Mouse (Mus musculus): ENCODE data around the gene Gm20683. TPM values are rescaled to one million over a fixed set of nuclear protein-coding genes. Genes with fewer than 3 reads are reported as not detected.

Gene Gm20683
- total and polyA plus RNA-seq, 3 experiments, result 4.9 to 6.8 TPM; not detected in 1

DNA sequence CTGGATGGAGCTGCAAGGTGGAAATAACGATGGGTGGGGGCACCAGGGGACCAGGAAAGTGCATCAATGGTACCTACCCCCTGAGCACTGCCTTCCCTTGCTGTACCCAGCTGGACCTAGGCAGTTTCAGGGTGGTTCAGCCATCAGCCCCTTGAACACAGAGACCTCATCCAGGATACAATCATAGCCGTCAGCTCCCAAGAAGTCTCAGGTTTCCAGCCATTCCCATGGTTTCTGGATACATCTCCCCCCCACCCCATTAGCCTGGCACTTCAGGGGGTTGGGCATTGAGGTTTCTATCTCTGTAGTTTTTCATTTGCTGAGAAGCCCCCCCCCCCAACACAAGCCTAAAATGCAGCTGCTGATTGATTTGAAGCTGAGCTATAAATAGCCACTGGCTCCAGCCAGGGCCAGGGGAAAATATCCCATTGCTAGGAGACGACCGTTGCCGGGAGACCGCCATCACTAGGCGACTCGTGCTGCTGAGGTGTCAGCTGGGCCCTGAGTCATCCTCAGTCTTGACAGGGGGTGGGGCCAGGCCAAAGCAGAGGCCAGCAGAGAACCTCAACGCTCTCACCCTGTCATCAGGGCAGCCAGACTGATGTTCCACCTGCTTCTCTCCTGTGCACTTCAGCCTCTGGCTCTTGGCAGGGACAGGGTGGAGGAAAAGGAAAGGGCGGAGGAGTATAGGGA is 38.6 kb downstream of the Gm20683 start:
- Histone ChIP-seq H3K27ac (ENCODE audit: control insufficient read depth, low read depth, low read length) (no peak overlapping the region), H3K27me3 (ENCODE audit: control insufficient read depth in 1 of 2, insufficient read depth in 2 of 2, low read length in 2 of 2) (peaks cover 3 to 5% of the 10 kb centered on the region in 2 experiments; a peak in 1 of 4 replicates), H3K4me3 (ENCODE audit: control insufficient read depth in 1 of 2, insufficient read depth in 1 of 2, low read depth in 2 of 2, low read length in 2 of 2) (no peak overlapping the region), H3K4me1 (ENCODE audit: control insufficient read depth in 1 of 2, insufficient read depth in 2 of 2, low read length in 2 of 2) (peaks cover 0 to 8% of the 10 kb centered on the region in 2 experiments; a peak in 1 of 4 replicates), H3K9me3 (replicated peaks; ENCODE audit: insufficient read depth, low read length) (no peaks in the 10 kb centered on the region), H3K36me3 (ENCODE audit: control insufficient read depth in 1 of 2, insufficient read depth in 2 of 2, low read length in 2 of 2) (no peaks in the 10 kb centered on the region), H3K79me2 (ENCODE audit: control insufficient read depth, insufficient read depth, low read length, poor library complexity) (no peaks in the 10 kb centered on the region), H3K9ac (ENCODE audit: control insufficient read depth, low read depth, low read length, poor library complexity, severe bottlenecking) (no peak overlapping the region)
- TF ChIP-seq CHD2 (IDR thresholded peaks at IDR 0.05; ENCODE audit: low read length) (no peak), ETS1 (IDR thresholded peaks at IDR 0.05; ENCODE audit: low read depth, low read length) (no peak), CHD1 (IDR thresholded peaks at IDR 0.05; ENCODE audit: low read depth, low read length) (no peak), KAT2A (conservative IDR thresholded peaks at IDR 0.05; ENCODE audit: low read depth, low read length) (no peak), RAD21 (IDR thresholded peaks at IDR 0.05; ENCODE audit: low read depth, low read length) (no peak), BHLHE40 (IDR thresholded peaks at IDR 0.05; ENCODE audit: borderline replicate concordance, low read depth, low read length) (no peak), UBTF (IDR thresholded peaks at IDR 0.05; ENCODE audit: borderline replicate concordance, insufficient read depth, low read depth, low read length) (no peak), RCOR1 (IDR thresholded peaks at IDR 0.05; ENCODE audit: low read depth, low read length) (no peak), ZNF384 (IDR thresholded peaks at IDR 0.05; ENCODE audit: low read depth, low read length) (no peak), POLR2A (IDR thresholded peaks at IDR 0.05; ENCODE audit: control insufficient read depth in 1 of 2, insufficient read depth in 1 of 2, low read depth in 1 of 2, low read length in 2 of 2, poor library complexity in 1 of 2) (no peak), MXI1 (IDR thresholded peaks at IDR 0.05; ENCODE audit: low read depth, low read length) (no peak), HCFC1 (IDR thresholded peaks at IDR 0.05; ENCODE audit: low read depth, low read length) (no peak), MEF2A (IDR thresholded peaks at IDR 0.05; ENCODE audit: extremely low read depth, insufficient replicate concordance, low read depth, low read length, poor library complexity, severe bottlenecking) (no peak), ZC3H11A (IDR thresholded peaks at IDR 0.05; ENCODE audit: low read depth, low read length) (no peak)
- no peak for DNase-seq (ENCODE audit: low read depth, low spot score)

DNA sequence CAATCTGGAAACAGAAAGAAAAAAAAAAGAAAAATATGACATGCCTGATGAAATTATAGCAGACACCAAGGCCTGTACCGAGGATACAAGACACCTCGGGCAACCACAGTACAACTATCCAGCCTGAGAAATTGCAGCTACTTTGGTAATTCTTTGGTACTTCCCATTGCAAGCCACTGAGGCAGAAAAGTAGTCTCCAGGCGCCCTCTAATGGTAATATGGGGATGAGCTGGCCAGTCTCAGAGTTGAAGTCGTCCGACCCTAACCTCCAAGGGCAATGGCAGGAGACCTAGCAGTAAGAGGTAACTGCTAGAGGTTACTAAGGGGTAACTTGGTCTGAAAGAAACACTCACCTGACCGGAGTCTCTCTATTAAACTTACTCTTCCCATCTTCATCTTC is 40.5 kb downstream of the Gm20683 start:
- H3K27ac ChIP-seq (ENCODE audit: control insufficient read depth, low read depth, low read length), result no peak overlapping the region
- H3K4me3 ChIP-seq (ENCODE audit: control insufficient read depth in 1 of 2, insufficient read depth in 1 of 2, low read depth in 2 of 2, low read length in 2 of 2), result no peak overlapping the region
- H3K27me3 ChIP-seq (ENCODE audit: control insufficient read depth in 1 of 2, insufficient read depth in 2 of 2, low read length in 2 of 2), result peaks cover 3 to 5% of the 10 kb centered on the region in 2 experiments; a peak in 1 of 4 replicates
- H3K4me1 ChIP-seq (ENCODE audit: control insufficient read depth in 1 of 2, insufficient read depth in 2 of 2, low read length in 2 of 2), result peaks cover 0 to 7% of the 10 kb centered on the region in 2 experiments; a peak in 1 of 4 replicates
- peak; percentile 86 for DNase-seq (ENCODE audit: low read depth, low spot score)
- peaks cover 0 to 4% of the 10 kb centered on the region in 2 experiments; a peak in 1 of 4 replicates for H3K36me3 ChIP-seq (ENCODE audit: control insufficient read depth in 1 of 2, insufficient read depth in 2 of 2, low read length in 2 of 2)
- peaks cover 8% of the 10 kb centered on the region for H3K79me2 ChIP-seq (ENCODE audit: control insufficient read depth, insufficient read depth, low read length, poor library complexity)
- H3K9me3 ChIP-seq (replicated peaks; ENCODE audit: insufficient read depth, low read length), result no peaks in the 10 kb centered on the region
- H3K9ac ChIP-seq (ENCODE audit: control insufficient read depth, low read depth, low read length, poor library complexity, severe bottlenecking), result 0 out of 2 replicates have a peak overlapping the region, but pooled peaks have one; percentile 20
- TF ChIP-seq HCFC1 (IDR thresholded peaks at IDR 0.05; ENCODE audit: low read depth, low read length) (peak; percentile 63), NRF1 (IDR thresholded peaks at IDR 0.05; ENCODE audit: insufficient read depth, low read depth, low read length, poor library complexity, severe bottlenecking) (0 out of 2 replicates have a peak, but pooled peaks have one; percentile 22), POLR2A (IDR thresholded peaks at IDR 0.05; ENCODE audit: control insufficient read depth in 1 of 2, insufficient read depth in 1 of 2, low read depth in 1 of 2, low read length in 2 of 2, poor library complexity in 1 of 2) (no peak), MEF2A (IDR thresholded peaks at IDR 0.05; ENCODE audit: extremely low read depth, insufficient replicate concordance, low read depth, low read length, poor library complexity, severe bottlenecking) (no peak), BHLHE40 (IDR thresholded peaks at IDR 0.05; ENCODE audit: borderline replicate concordance, low read depth, low read length) (peak; percentile 42; the same call in 1 of the 2 replicates), CTCF (IDR thresholded peaks at IDR 0.05 in 2 of 3, conservative IDR thresholded peaks at IDR 0.05 in 1 of 3; ENCODE audit: control insufficient read depth in 1 of 3, insufficient read depth in 1 of 3, low read depth in 2 of 3, low read length in 3 of 3, poor library complexity in 1 of 3, severe bottlenecking in 1 of 3) (peak in 2 of 3 experiments; percentile 85 to 89), TAL1 (IDR thresholded peaks at IDR 0.05; ENCODE audit: low read length) (no peak), ELF1 (IDR thresholded peaks at IDR 0.05; ENCODE audit: low read depth, low read length) (peak; percentile 67), SIN3A (IDR thresholded peaks at IDR 0.05; ENCODE audit: low read length) (peak; percentile 75; the same call in 1 of the 2 replicates), MXI1 (IDR thresholded peaks at IDR 0.05; ENCODE audit: low read depth, low read length) (0 out of 2 replicates have a peak, but pooled peaks have one; percentile 48), ZC3H11A (IDR thresholded peaks at IDR 0.05; ENCODE audit: low read depth, low read length) (peak; percentile 95), SMC3 (IDR thresholded peaks at IDR 0.05; ENCODE audit: low read depth, low read length) (peak; percentile 92)
